Comparison of ENCODE assay signal across 8 mouse cellular contexts in genomic region chr6:117841511-117841955, GRCm38 (mm10). TPM values are rescaled to one million over a fixed set of nuclear protein-coding genes. Genes with fewer than 3 reads are reported as not detected.
DNase-seq lines count a peak whose midpoint lies in the region; ATAC-seq and TF ChIP-seq lines count a peak whose summit lies in the region.

No protein-coding gene starts in this region.

- no peak for TF ChIP-seq POLR2A in kidney, adult 2 months (IDR thresholded peaks at IDR 0.05; ENCODE audit: low read depth, low read length)
- TF ChIP-seq POLR2A in bone marrow macrophage, adult 2 months (IDR thresholded peaks at IDR 0.05; ENCODE audit: borderline replicate concordance, low read depth, low read length), result no peak

- H3K9ac ChIP-seq in midbrain, embryonic 13.5 days (replicated peaks), result peak overlapping the region; percentile 98

- no peak for ATAC-seq in midbrain, embryonic 13.5 days

- peak overlapping the region; percentile 99 for H3K4me3 ChIP-seq in kidney, adult 2 months (ENCODE audit: insufficient read depth, low read depth, low read length)
- H3K4me3 ChIP-seq in bone marrow macrophage, adult 2 months (ENCODE audit: insufficient read depth, low read length), result peak overlapping the region; percentile 72
- H3K4me3 ChIP-seq in hindbrain, embryonic 10.5 days, result peak overlapping the region; percentile 81
- H3K4me3 ChIP-seq in midbrain, embryonic 13.5 days (replicated peaks), result peak overlapping the region; percentile 91

- H3K9me3 ChIP-seq in hindbrain, embryonic 10.5 days, result no peaks in the 10 kb centered on the region
- H3K9me3 ChIP-seq in midbrain, embryonic 13.5 days, result no peaks in the 10 kb centered on the region

- no peaks in the 10 kb centered on the region for H3K27me3 ChIP-seq in kidney, adult 2 months (replicated peaks; ENCODE audit: control insufficient read depth, insufficient read depth, low read length)
- H3K27me3 ChIP-seq in hindbrain, embryonic 10.5 days (ENCODE audit: insufficient read depth, poor library complexity, severe bottlenecking), result no peaks in the 10 kb centered on the region
- no peaks in the 10 kb centered on the region for H3K27me3 ChIP-seq in midbrain, embryonic 13.5 days

- DNase-seq in kidney, adult 2 months, result no peak
- DNase-seq in kidney, postnatal 14 days, result no peak
- DNase-seq in hindbrain, embryonic 10.5 days (ENCODE audit: low spot score), result no peak
- no peak for DNase-seq in left cerebral cortex, adult 11 months (ENCODE audit: low spot score)
- DNase-seq in urinary bladder, postnatal 10 days (ENCODE audit: low spot score), result no peak
- no peak for DNase-seq in cerebellum, postnatal 25 days

- no peak for TF ChIP-seq CTCF in kidney, adult 2 months (conservative IDR thresholded peaks at IDR 0.05; ENCODE audit: insufficient read depth, insufficient read length, low read depth, low read length)
- TF ChIP-seq CTCF in bone marrow macrophage, adult 2 months (IDR thresholded peaks at IDR 0.05; ENCODE audit: low read depth, low read length), result no peak

- H3K4me2 ChIP-seq in midbrain, embryonic 13.5 days (replicated peaks), result peak overlapping the region; percentile 71

- peak overlapping the region; percentile 97 for H3K27ac ChIP-seq in kidney, adult 2 months (ENCODE audit: insufficient read depth, low read depth, low read length)
- peak overlapping the region; percentile 40 for H3K27ac ChIP-seq in bone marrow macrophage, adult 2 months (ENCODE audit: insufficient read depth, low read depth, low read length)
- peak overlapping the region; percentile 99 for H3K27ac ChIP-seq in hindbrain, embryonic 10.5 days
- peak overlapping the region; percentile 97 for H3K27ac ChIP-seq in midbrain, embryonic 13.5 days

- peaks cover 6% of the 10 kb centered on the region; the same call in 1 of the 2 replicates for H3K4me1 ChIP-seq in kidney, adult 2 months (ENCODE audit: control insufficient read depth, insufficient read depth, low read length)
- peaks cover 8% of the 10 kb centered on the region; the same call in 1 of the 2 replicates for H3K4me1 ChIP-seq in bone marrow macrophage, adult 2 months (ENCODE audit: control insufficient read depth, insufficient read depth, low read length)
- H3K4me1 ChIP-seq in hindbrain, embryonic 10.5 days (replicated peaks), result peaks cover 14% of the 10 kb centered on the region
- peaks cover 16% of the 10 kb centered on the region for H3K4me1 ChIP-seq in midbrain, embryonic 13.5 days (replicated peaks)

- peaks cover 5% of the 10 kb centered on the region for H3K36me3 ChIP-seq in kidney, adult 2 months (ENCODE audit: control insufficient read depth, insufficient read depth, low read length)
- peaks cover 40% of the 10 kb centered on the region for H3K36me3 ChIP-seq in hindbrain, embryonic 10.5 days
- H3K36me3 ChIP-seq in midbrain, embryonic 13.5 days, result peaks cover 37% of the 10 kb centered on the region

- WGBS in kidney, adult 2 months, result 5% methylated on average over 12 of the region's 12 CpGs
- 22% methylated on average over 12 of the region's 12 CpGs for WGBS in hindbrain, embryonic 10.5 days
- WGBS in midbrain, embryonic 13.5 days, result 19% methylated on average over 12 of the region's 12 CpGs

RNA-seq across cellular contexts. Expression of gene Zfp637, which starts 0.6 kb away (rescaled TPM):
- polyA plus RNA-seq in kidney, adult 2 months (2012; rRNA removed), result 35.7 and 37.0 TPM in 2 replicates
- 20.6 and 25.6 TPM in 2 replicates for polyA plus RNA-seq in bone marrow macrophage, adult 2 months (2012; ENCODE audit: insufficient read depth, insufficient read length, missing spikeins)
- polyA plus RNA-seq in hindbrain, embryonic 10.5 days (2016; fragmentation: Nextera tagmentation; extraction: Ambion mirVana), result 90.8 and 118 TPM in 2 replicates
- polyA plus RNA-seq in midbrain, embryonic 13.5 days (2015; fragmentation: Nextera tagmentation; extraction: Ambion mirVana), result 147 and 153 TPM in 2 replicates

RNA-seq across cellular contexts. Expression of gene Zfp239, which starts 20.4 kb away (rescaled TPM):
- 1.5 and 2.0 TPM in 2 replicates for polyA plus RNA-seq in kidney, adult 2 months (2012; rRNA removed)
- 0.62 and 1.3 TPM in 2 replicates for polyA plus RNA-seq in bone marrow macrophage, adult 2 months (2012; ENCODE audit: insufficient read depth, insufficient read length, missing spikeins)
- polyA plus RNA-seq in hindbrain, embryonic 10.5 days (2016; fragmentation: Nextera tagmentation; extraction: Ambion mirVana), result 9.9 and 12.9 TPM in 2 replicates
- polyA plus RNA-seq in midbrain, embryonic 13.5 days (2015; fragmentation: Nextera tagmentation; extraction: Ambion mirVana), result 10.7 and 15.4 TPM in 2 replicates

RNA-seq across cellular contexts. Expression of gene Hnrnpf, which starts 58.6 kb away (rescaled TPM):
- polyA plus RNA-seq in kidney, adult 2 months (2012; rRNA removed), result 98.5 and 142 TPM in 2 replicates
- polyA plus RNA-seq in bone marrow macrophage, adult 2 months (2012; ENCODE audit: insufficient read depth, insufficient read length, missing spikeins), result 327 and 355 TPM in 2 replicates
- 559 and 788 TPM in 2 replicates for polyA plus RNA-seq in hindbrain, embryonic 10.5 days (2016; fragmentation: Nextera tagmentation; extraction: Ambion mirVana)
- 361 and 363 TPM in 2 replicates for polyA plus RNA-seq in midbrain, embryonic 13.5 days (2015; fragmentation: Nextera tagmentation; extraction: Ambion mirVana)

Comparison
In these comparisons a context has a peak if more than half of its experiments do, and no peak if none do; other contexts are left out.
1. H3K27ac ChIP-seq: peak in every context shown above with its lines; median percentile 99 in hindbrain, embryonic 10.5 days; 97 in kidney, adult 2 months; 97 in midbrain, embryonic 13.5 days; 40 in bone marrow macrophage, adult 2 months.